Mouse (Mus musculus) ES-E14 (cell line): ENCODE measurements around the gene Sdhaf1.

Source experiments
- CHD2 ChIP-seq: IDR thresholded peaks from 2 replicates; pipeline ENCODE4 v1.6.1; 2014; ENCODE audit warnings: mild to moderate bottlenecking, low read depth, low read length, inconsistent platforms
- HCFC1 ChIP-seq: IDR thresholded peaks from 2 replicates; pipeline ENCODE4 v1.6.1; 2012; ENCODE audit warnings: low read length, inconsistent platforms, borderline replicate concordance; ENCODE audit not compliant: insufficient read depth
- MAFK ChIP-seq: IDR thresholded peaks from 2 replicates; pipeline ENCODE4 v1.6.1; 2014; ENCODE audit warnings: mild to moderate bottlenecking, low read depth, low read length, inconsistent platforms; ENCODE audit not compliant: insufficient read depth

DNA sequence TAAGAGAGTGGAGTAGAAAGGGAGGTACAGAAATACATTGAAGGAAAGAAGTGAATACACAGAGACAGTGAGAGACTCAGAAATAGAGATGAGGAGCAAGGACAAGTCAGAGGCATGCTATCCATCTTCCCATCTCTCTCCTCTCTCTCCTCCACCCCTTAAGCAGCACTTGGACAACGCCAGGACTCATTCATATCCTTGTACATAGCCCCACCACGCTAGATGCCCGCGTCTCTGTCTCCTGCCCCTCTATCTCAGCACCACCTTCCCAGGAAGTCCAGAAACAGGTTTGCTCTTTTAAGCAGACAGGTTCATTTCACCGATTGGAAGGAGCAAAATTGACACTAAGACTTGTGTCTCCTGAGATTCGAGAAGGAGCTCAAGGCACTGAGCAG, 39.6 kb upstream of the Sdhaf1 start:
- TF ChIP-seq CHD2 = no peak
- TF ChIP-seq MAFK = no peak
- no peak for TF ChIP-seq HCFC1
